Mouse (Mus musculus) CH12.LX (cell line): ENCODE measurements at regions not wholly inside any gene's neighbourhood (a gene's known extent, or its start where the extent isn't known, plus 50 kb on each side); places are given as distances from the start of the nearest gene placed in this dataset.

ENCODE experiments used
- DNase-seq: peaks from one replicate; pipeline ENCODE4 v3.0.0-alpha.2; 2013; ENCODE audit errors: extremely low read depth
- H3K27ac ChIP-seq: 2 replicates; pipeline ENCODE4 v1.5.1; 2012; ENCODE audit warnings: low read depth, mild to moderate bottlenecking, control low read depth, moderate library complexity; ENCODE audit not compliant: insufficient read depth
- H3K27me3 ChIP-seq: replicated peaks from 2 replicates; pipeline ENCODE3; 2012; ENCODE audit warnings: inconsistent platforms
- H3K36me3 ChIP-seq, 2 experiments: replicated peaks in 1 of 2; 2 replicates each; pipeline versions ENCODE3 to v1.6.1; 2012; ENCODE audit warnings: inconsistent platforms in 1 of 2, low read length in 1 of 2, mild to moderate bottlenecking in 1 of 2, mixed read lengths in 1 of 2, moderate library complexity in 1 of 2; ENCODE audit not compliant: control insufficient read depth in 1 of 2, insufficient read depth in 1 of 2
- H3K4me1 ChIP-seq, 2 experiments: 2 replicates each; pipeline ENCODE4 v1.6.1; 2012; ENCODE audit warnings: inconsistent platforms in 1 of 2, moderate library complexity in 1 of 2; ENCODE audit not compliant: insufficient read depth in 2 of 2, control insufficient read depth in 1 of 2
- H3K4me2 ChIP-seq: 2 replicates; pipeline ENCODE4 v1.6.1; 2012; ENCODE audit warnings: low read depth, mild to moderate bottlenecking, control low read depth; ENCODE audit not compliant: poor library complexity, insufficient read depth, severe bottlenecking
- H3K4me3 ChIP-seq, 3 experiments: fragments of 150-350 bp in 1 of 3; sonication (generic) in 1 of 3; replicated peaks in 1 of 3; 2 replicates each; pipeline versions ENCODE3 to v1.5.1; 2011 to 2012; ENCODE audit warnings: low read depth in 2 of 3, low read length in 2 of 3, mild to moderate bottlenecking in 2 of 3, moderate library complexity in 2 of 3, control low read depth in 1 of 3, improper control_type of control experiment in 1 of 3, inconsistent platforms in 1 of 3, mixed read lengths in 1 of 3; ENCODE audit not compliant: poor library complexity in 1 of 3
- H3K79me2 ChIP-seq: replicated peaks from 2 replicates; pipeline ENCODE4 v1.6.1; 2012; ENCODE audit warnings: mild to moderate bottlenecking, moderate library complexity; ENCODE audit not compliant: control insufficient read depth, poor library complexity, insufficient read depth, severe bottlenecking; ENCODE audit errors: extremely low read depth
- H3K9ac ChIP-seq: 2 replicates; pipeline ENCODE4 v1.6.1; 2012; ENCODE audit warnings: low read depth, mild to moderate bottlenecking, control low read depth, moderate library complexity; ENCODE audit not compliant: insufficient read depth
- H3K9me3 ChIP-seq: replicated peaks from 2 replicates; pipeline ENCODE3; 2012; ENCODE audit warnings: low read length, inconsistent platforms, mixed read lengths
- BHLHE40 ChIP-seq: IDR thresholded peaks from 2 replicates; pipeline ENCODE4 v1.6.1; 2011; ENCODE audit warnings: mild to moderate bottlenecking, low read depth, low read length, improper control_type of control experiment
- CHD1 ChIP-seq: IDR thresholded peaks from 2 replicates; pipeline ENCODE4 v1.6.1; 2012; ENCODE audit warnings: low read depth, low read length, improper control_type of control experiment, inconsistent platforms
- CHD2 ChIP-seq: IDR thresholded peaks from 2 replicates; pipeline ENCODE4 v1.6.1; 2011; ENCODE audit warnings: low read length, improper control_type of control experiment
- CTCF ChIP-seq, 2 experiments: IDR thresholded peaks in 1 of 2; conservative IDR thresholded peaks in 1 of 2; 2 replicates each; pipeline ENCODE4 v1.5.1; 2011 to 2012; ENCODE audit warnings: low read depth in 2 of 2, low read length in 2 of 2, improper control_type of control experiment in 1 of 2, inconsistent platforms in 1 of 2, mild to moderate bottlenecking in 1 of 2, moderate library complexity in 1 of 2
- E2F4 ChIP-seq: IDR thresholded peaks from 2 replicates; pipeline ENCODE4 v1.6.1; 2011; ENCODE audit warnings: low read depth, low read length, improper control_type of control experiment; ENCODE audit not compliant: insufficient replicate concordance
- ELF1 ChIP-seq: IDR thresholded peaks from 2 replicates; pipeline ENCODE4 v1.6.1; 2014; ENCODE audit warnings: low read depth, mild to moderate bottlenecking, inconsistent platforms, low read length, improper control_type of control experiment
- EP300 ChIP-seq: IDR thresholded peaks from 2 replicates; pipeline ENCODE4 v1.6.1; 2011; ENCODE audit warnings: low read length, improper control_type of control experiment
- ETS1 ChIP-seq: conservative IDR thresholded peaks from 2 replicates; pipeline ENCODE4 v1.6.1; 2012; ENCODE audit warnings: low read depth, mild to moderate bottlenecking, inconsistent platforms, low read length, improper control_type of control experiment, moderate library complexity
- GABPA ChIP-seq: IDR thresholded peaks from 2 replicates; pipeline ENCODE4 v1.6.1; 2012; ENCODE audit warnings: low read depth, low read length, improper control_type of control experiment, inconsistent platforms; ENCODE audit not compliant: insufficient replicate concordance
- HCFC1 ChIP-seq: IDR thresholded peaks from 2 replicates; pipeline ENCODE4 v1.6.1; 2012; ENCODE audit warnings: low read depth, mild to moderate bottlenecking, inconsistent platforms, low read length, improper control_type of control experiment
- MAX ChIP-seq: IDR thresholded peaks from 2 replicates; pipeline ENCODE4 v1.6.1; 2011; ENCODE audit warnings: low read length, improper control_type of control experiment
- MAZ ChIP-seq: IDR thresholded peaks from 2 replicates; pipeline ENCODE4 v1.6.1; 2012; ENCODE audit warnings: low read depth, mild to moderate bottlenecking, inconsistent platforms, low read length, improper control_type of control experiment, moderate library complexity
- MXI1 ChIP-seq: IDR thresholded peaks from 2 replicates; pipeline ENCODE4 v1.6.1; 2011; ENCODE audit warnings: mild to moderate bottlenecking, low read depth, low read length, improper control_type of control experiment
- NELFE ChIP-seq: IDR thresholded peaks from 2 replicates; pipeline ENCODE4 v1.6.1; 2011; ENCODE audit warnings: low read depth, low read length, improper control_type of control experiment
- NRF1 ChIP-seq: IDR thresholded peaks from 2 replicates; pipeline ENCODE4 v1.6.1; 2014; ENCODE audit warnings: low read depth, mild to moderate bottlenecking, inconsistent platforms, low read length, improper control_type of control experiment, moderate library complexity
- PAX5 ChIP-seq: IDR thresholded peaks from 2 replicates; pipeline ENCODE4 v1.6.1; 2012; ENCODE audit warnings: low read length, inconsistent platforms, mixed read lengths
- RAD21 ChIP-seq: IDR thresholded peaks from 2 replicates; pipeline ENCODE4 v1.6.1; 2011; ENCODE audit warnings: low read depth, mild to moderate bottlenecking, low read length, improper control_type of control experiment, moderate library complexity
- RCOR1 ChIP-seq: conservative IDR thresholded peaks from 2 replicates; pipeline ENCODE4 v1.6.1; 2012; ENCODE audit warnings: low read depth, mild to moderate bottlenecking, inconsistent platforms, low read length, improper control_type of control experiment
- ZC3H11A ChIP-seq: IDR thresholded peaks from 2 replicates; pipeline ENCODE4 v1.6.1; 2012; ENCODE audit warnings: low read depth, mild to moderate bottlenecking, inconsistent platforms, low read length, improper control_type of control experiment
- ZKSCAN1 ChIP-seq: IDR thresholded peaks from 2 replicates; pipeline ENCODE4 v1.6.1; 2012; ENCODE audit warnings: low read depth, inconsistent platforms, low read length, improper control_type of control experiment, borderline replicate concordance
- ZMIZ1 ChIP-seq: IDR thresholded peaks from 2 replicates; pipeline ENCODE4 v1.6.1; 2012; ENCODE audit warnings: low read depth, mild to moderate bottlenecking, inconsistent platforms, low read length, improper control_type of control experiment
- ZNF384 ChIP-seq: IDR thresholded peaks from 2 replicates; pipeline ENCODE4 v1.6.1; 2012; ENCODE audit warnings: low read depth, low read length, improper control_type of control experiment, inconsistent platforms
- dilution Hi-C: fragments of 300-500 bp; cut with MboI; formaldehyde crosslinking; loops from 2 replicates; pipeline ENCODE4 v1.14.3; 2020; ENCODE audit warnings: low sequenced_read_pairs; ENCODE audit not compliant: extremely low pct_unique_long_range_greater_than_20kb, extremely low pct_ligation_motif_present
- in situ Hi-C: fragments of 300-500 bp; cut with MboI; formaldehyde crosslinking; loops from 3 replicates; pipeline ENCODE4 v1.14.3; 2019; ENCODE audit warnings: low sequenced_read_pairs, low pct_ligation_motif_present, low pct_unique_long_range_greater_than_20kb, mixed read lengths

DNA sequence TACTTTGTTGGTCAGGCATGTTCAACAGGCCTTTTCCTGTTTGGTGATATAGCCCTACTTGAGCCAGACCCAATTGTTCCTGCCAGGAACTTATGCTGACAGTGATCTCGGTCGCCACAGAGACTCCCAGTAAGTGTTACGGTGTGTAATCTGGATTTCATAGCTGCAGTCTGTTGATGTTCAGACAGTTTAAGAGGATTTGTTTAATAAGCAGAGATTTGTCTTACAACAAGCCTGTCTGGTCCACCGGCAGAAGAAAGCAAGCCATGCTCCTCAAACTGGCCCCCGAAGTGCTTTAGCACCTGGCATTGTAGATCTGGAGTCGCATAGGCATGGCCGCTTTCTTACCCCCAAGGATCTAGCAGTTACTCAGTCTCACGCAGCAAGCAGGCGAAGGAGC lies 150.0 kb upstream of the Lcorl start:
- no peaks in the 10 kb centered on the region for H3K4me1 ChIP-seq
- H3K9ac ChIP-seq: no peak overlapping the region
- TF ChIP-seq MAZ (no peak), ZNF384 (no peak), NRF1 (no peak), ZKSCAN1 (no peak), NELFE (no peak), CHD1 (no peak)
- TF ChIP-seq, all 38 proteins: peak for 0
- Histone ChIP-seq H3K4me2 (no peak overlapping the region), H3K9me3 (no peaks in the 10 kb centered on the region), H3K4me3 (no peak overlapping the region), H3K27me3 (no peaks in the 10 kb centered on the region), H3K27ac (no peak overlapping the region), H3K79me2 (no peaks in the 10 kb centered on the region), H3K36me3 (no peaks in the 10 kb centered on the region)
- in situ Hi-C loops (no loop called here), dilution Hi-C loops (no loop called here)
- DNase-seq: no peak

DNA sequence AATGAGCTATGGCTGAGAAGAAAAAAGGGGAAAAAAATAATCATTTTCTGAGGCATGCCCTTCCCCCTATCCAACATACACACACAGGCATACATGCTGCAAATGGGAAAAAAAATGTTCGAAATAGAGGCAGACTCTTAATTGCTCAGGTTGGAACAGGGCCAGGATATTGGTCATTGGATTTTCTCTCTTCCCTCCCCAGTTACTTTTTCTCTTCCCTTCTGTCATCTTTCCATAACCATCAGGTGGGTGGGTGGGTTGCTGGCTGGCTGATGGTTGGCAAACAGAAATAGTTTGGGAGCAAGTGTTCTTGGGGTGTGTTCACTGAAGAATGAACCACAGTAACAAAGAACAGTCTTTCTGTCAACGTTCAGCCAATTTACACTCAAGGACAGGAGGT lies 149.3 kb upstream of the Lcorl start:
- DNase-seq: no peak
- Histone ChIP-seq H3K36me3 (no peaks in the 10 kb centered on the region), H3K4me2 (no peak overlapping the region), H3K9ac (no peak overlapping the region), H3K79me2 (no peaks in the 10 kb centered on the region), H3K4me3 (no peak overlapping the region), H3K9me3 (no peaks in the 10 kb centered on the region), H3K27ac (no peak overlapping the region), H3K27me3 (no peaks in the 10 kb centered on the region), H3K4me1 (no peaks in the 10 kb centered on the region)
- TF ChIP-seq NRF1 (no peak), ZMIZ1 (no peak), ETS1 (no peak)
- in situ Hi-C loops (no loop called here), dilution Hi-C loops (no loop called here)

DNA sequence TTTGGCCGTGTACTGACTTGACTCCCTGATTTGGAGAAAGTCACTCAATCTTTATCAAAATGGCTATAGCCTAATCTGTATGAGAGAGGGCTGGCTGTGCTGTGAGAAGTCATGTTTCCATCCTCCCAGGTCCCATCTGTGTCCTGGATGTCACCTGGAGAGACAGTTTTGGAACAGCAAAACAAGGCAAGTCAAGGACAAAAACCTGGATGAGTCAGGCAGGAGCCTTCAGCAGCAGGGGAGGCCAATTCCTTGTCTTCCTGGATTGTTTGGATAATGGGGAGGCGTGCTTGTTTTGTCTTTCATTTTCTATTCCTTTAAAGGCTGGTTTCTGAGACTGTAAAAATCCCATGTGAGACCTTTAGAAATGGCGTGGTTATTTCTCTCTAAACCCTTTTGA lies 148.8 kb upstream of the Lcorl start:
- Histone ChIP-seq H3K79me2 (no peaks in the 10 kb centered on the region), H3K4me3 (no peak overlapping the region)
- DNase-seq: no peak
- TF ChIP-seq MXI1 (no peak), RAD21 (no peak), BHLHE40 (no peak), ELF1 (no peak), RCOR1 (no peak), GABPA (no peak), CHD1 (no peak), CHD2 (no peak), E2F4 (no peak), HCFC1 (no peak), PAX5 (no peak), NELFE (no peak), ZMIZ1 (no peak), CTCF (conservative IDR thresholded peaks at IDR 0.05 in 1 of 2, IDR thresholded peaks at IDR 0.05 in 1 of 2; ENCODE audit: low read depth in 2 of 2, low read length in 2 of 2) (no peak), EP300 (no peak), MAX (no peak), MAZ (no peak), ZC3H11A (no peak)
- TF ChIP-seq, all 38 proteins: peak for 0
- no peak overlapping the region for H3K9ac ChIP-seq
- H3K27me3 ChIP-seq: no peaks in the 10 kb centered on the region
- in situ Hi-C loops: no loop called here
- H3K27ac ChIP-seq: no peak overlapping the region
- H3K4me1 ChIP-seq: no peaks in the 10 kb centered on the region
- no peaks in the 10 kb centered on the region for H3K36me3 ChIP-seq
- no peaks in the 10 kb centered on the region for H3K9me3 ChIP-seq
- dilution Hi-C loops: no loop called here
- no peak overlapping the region for H3K4me2 ChIP-seq
